Mouse (Mus musculus) left cerebral cortex, adult 11 months (tissue): Measurements from ENCODE around the gene Magoh.

ENCODE experiments used
- DNase-seq: peaks from one replicate; pipeline ENCODE4 v3.0.0; 2022; ENCODE audit warnings: low spot score

Magoh gene

GRCm38 (mm10) chr4:107889731-107890432, 10.3 kb downstream of the Magoh start, which contains the start of gene 0610037L13Rik:
Gene 0610037L13Rik, plus strand, starts transcription at chr4:107889813.
- DNase-seq, result peak; percentile 91

GRCm38 (mm10) chr4:107892663-107893062, 13.1 kb downstream of the Magoh start:
- no peak for DNase-seq

- DNase-seq, result no peak
Measured at GRCm38 (mm10) chr4:107899211-107899927, 19.8 kb downstream of the Magoh start.

- no peak for DNase-seq
Measured at GRCm38 (mm10) chr4:107900206-107900605, 20.7 kb downstream of the Magoh start.

- DNase-seq, result no peak
Measured at GRCm38 (mm10) chr4:107904252-107904651, 24.7 kb downstream of the Magoh start.

GRCm38 (mm10) chr4:107906561-107906960, 27.0 kb downstream of the Magoh start:
- no peak for DNase-seq

- DNase-seq, result no peak
Measured at GRCm38 (mm10) chr4:107910020-107910419, 30.5 kb downstream of the Magoh start.

GRCm38 (mm10) chr4:107920336-107920735, 40.8 kb downstream of the Magoh start:
- DNase-seq, result no peak

- DNase-seq, result no peak
Measured at GRCm38 (mm10) chr4:107921152-107921695, 41.7 kb downstream of the Magoh start.

- no peak for DNase-seq
Measured at GRCm38 (mm10) chr4:107921952-107922351, 42.4 kb downstream of the Magoh start.

- peak; percentile 75 for DNase-seq
Measured at GRCm38 (mm10) chr4:107923145-107923802, 43.7 kb downstream of the Magoh start, which contains the start of gene Cpt2. Gene Cpt2, minus strand, starts transcription at chr4:107923610.

GRCm38 (mm10) chr4:107923803-107924194, 44.2 kb downstream of the Magoh start:
- no peak for DNase-seq

GRCm38 (mm10) chr4:107928269-107928668, 48.7 kb downstream of the Magoh start:
- DNase-seq, result no peak

GRCm38 (mm10) chr4:107928726-107929125, 49.2 kb downstream of the Magoh start:
- no peak for DNase-seq

- no peak for DNase-seq
Measured at GRCm38 (mm10) chr4:107931453-107931852, 51.9 kb downstream of the Magoh start.

- no peak for DNase-seq
Measured at GRCm38 (mm10) chr4:107933239-107933638, 53.7 kb downstream of the Magoh start.

GRCm38 (mm10) chr4:107935254-107935653, 55.7 kb downstream of the Magoh start:
- no peak for DNase-seq
